Mouse (Mus musculus) embryonic facial prominence, embryonic 15.5 days (tissue): ENCODE results near the gene Sema3g. TPM values are rescaled to one million over a fixed set of nuclear protein-coding genes. Genes with fewer than 3 reads are reported as not detected.

Source experiments
- ATAC-seq: fragments of 200-750 bp; cut with Nextera tagmentation; 2 replicates; pipeline ENCODE4 v1.8.0; 2017; ENCODE audit warnings: low read depth, moderate TSS enrichment; ENCODE audit not compliant: insufficient number of reproducible peaks, low FRiP score, low TSS enrichment
- H3K27ac ChIP-seq: fragments of 300-500 bp; sonication (generic); replicated peaks from 2 replicates; pipeline ENCODE4 v1.5.1; 2015; ENCODE audit warnings: mild to moderate bottlenecking, inconsistent platforms
- H3K27me3 ChIP-seq: fragments of 300-500 bp; sonication (generic); 2 replicates; pipeline ENCODE4 v1.6.1; 2015; ENCODE audit warnings: inconsistent platforms
- H3K36me3 ChIP-seq: fragments of 300-500 bp; sonication (generic); 2 replicates; pipeline ENCODE4 v1.6.1; 2015; ENCODE audit warnings: mild to moderate bottlenecking, inconsistent platforms
- H3K4me1 ChIP-seq: fragments of 300-500 bp; sonication (generic); 2 replicates; pipeline ENCODE4 v1.6.1; 2015; ENCODE audit warnings: inconsistent platforms
- H3K4me2 ChIP-seq: fragments of 300-500 bp; sonication (generic); replicated peaks from 2 replicates; pipeline ENCODE4 v1.6.1; 2015; ENCODE audit warnings: mild to moderate bottlenecking, inconsistent platforms
- H3K4me3 ChIP-seq: fragments of 300-500 bp; sonication (generic); replicated peaks from 2 replicates; pipeline ENCODE4 v1.5.1; 2015; ENCODE audit warnings: mild to moderate bottlenecking, inconsistent platforms
- H3K9ac ChIP-seq: fragments of 300-500 bp; sonication (generic); 2 replicates; pipeline ENCODE4 v1.6.1; 2015; ENCODE audit warnings: inconsistent platforms
- H3K9me3 ChIP-seq: fragments of 300-500 bp; sonication (generic); replicated peaks from 2 replicates; pipeline ENCODE4 v1.6.1; 2016; ENCODE audit warnings: inconsistent platforms
- WGBS: fragments of 180-500 bp; shearing (Covaris S2); methylation state at CpG from one replicate; pipeline ENCODE4 v1.1.7; 2015; 5-methylcytosine and 5-hydroxymethylcytosine counted together
- polyA plus RNA-seq: library from polyadenylated mRNA; unstranded; fragments of >200 nt; fragmentation: Nextera tagmentation; extraction: Ambion mirVana; gene quantifications from 2 replicates; pipeline ENCODE4 v1.2.1, GENCODE M21; 2015

The Sema3g gene
- polyA plus RNA-seq, 1 experiment from 2014 or later: 1.3 TPM

DNA sequence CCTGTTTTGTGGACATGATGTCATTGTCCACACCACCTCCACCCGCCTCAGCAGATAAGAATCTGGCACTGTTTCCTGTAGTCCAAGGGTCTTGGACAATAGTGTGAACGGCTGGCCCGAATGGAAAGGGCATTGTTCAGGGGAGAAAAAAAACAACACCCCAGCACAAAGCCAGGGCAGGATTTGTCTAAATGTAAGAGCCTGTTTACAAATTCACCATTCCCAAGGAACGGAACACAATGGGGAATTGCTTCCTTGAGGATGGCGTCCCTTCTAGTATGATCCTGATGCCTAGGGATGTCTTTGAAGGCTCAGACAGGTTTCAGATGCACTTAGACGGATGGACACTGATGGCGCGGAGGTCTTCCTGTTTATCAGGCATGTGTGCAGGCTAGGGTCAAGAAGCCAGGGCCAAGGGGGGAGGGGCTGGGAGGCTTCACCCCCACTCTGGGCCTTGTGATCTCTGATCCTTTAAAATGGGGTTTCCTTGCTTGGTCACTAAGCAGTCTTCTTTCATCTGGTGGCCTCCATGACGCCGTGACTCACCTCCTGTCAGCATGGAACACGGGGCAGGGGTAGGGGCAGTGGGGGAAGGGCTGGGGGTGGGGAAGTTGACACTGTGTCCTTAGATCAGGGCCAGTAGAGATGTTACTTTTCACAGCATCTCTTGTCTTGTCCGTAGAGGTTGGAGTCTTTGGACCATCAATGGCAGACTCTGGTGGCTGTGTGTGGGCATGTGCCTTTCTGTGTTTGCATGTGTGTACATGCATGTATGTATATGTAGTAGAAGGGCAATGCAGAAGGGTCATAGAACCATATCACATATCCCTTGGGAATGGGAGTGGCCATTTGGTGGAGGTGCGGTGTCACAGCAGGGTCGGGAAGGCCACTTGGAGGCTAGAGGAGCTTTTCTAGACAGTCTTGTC is 15.7 kb downstream of the Sema3g start:
- no peak overlapping the region for H3K27ac ChIP-seq
- no peak overlapping the region for H3K9ac ChIP-seq
- H3K4me1 ChIP-seq: peaks cover 35% of the 10 kb centered on the region
- H3K36me3 ChIP-seq: peaks cover 4% of the 10 kb centered on the region; the same call in 1 of the 2 replicates
- H3K27me3 ChIP-seq: no peaks in the 10 kb centered on the region
- H3K4me3 ChIP-seq: no peak overlapping the region
- ATAC-seq: no peak
- WGBS: 83% methylated on average over 14 of the region's 14 CpGs
- no peak overlapping the region for H3K4me2 ChIP-seq
- H3K9me3 ChIP-seq: no peaks in the 10 kb centered on the region

DNA sequence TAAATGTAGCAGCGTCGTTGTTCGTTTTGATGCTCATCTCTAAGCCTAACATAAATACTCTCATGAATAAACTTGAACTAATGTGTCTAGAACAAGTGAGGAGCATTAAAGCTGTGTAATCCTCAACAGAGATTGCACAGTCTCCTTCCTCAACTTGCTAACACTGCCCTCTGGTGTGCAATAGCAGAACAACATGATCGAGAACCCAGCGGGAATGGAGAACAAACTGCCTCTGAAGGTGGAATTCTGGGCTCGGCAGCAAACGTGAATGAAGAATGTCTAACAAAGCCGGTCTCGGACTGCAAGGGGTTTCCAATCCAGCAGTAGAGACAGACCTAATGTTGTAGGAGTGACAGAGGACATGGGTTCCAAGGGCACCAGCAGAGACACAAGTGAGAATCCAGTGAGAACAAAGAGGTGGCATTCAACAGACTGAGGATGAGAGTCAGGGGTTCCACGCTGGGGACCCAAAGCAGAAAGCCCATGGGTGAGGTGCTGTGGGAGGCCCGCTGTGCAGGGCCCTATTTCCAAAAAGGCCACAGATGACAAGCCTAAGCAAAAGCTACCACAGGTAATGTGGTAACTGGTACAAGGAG is 16.4 kb downstream of the Sema3g start:
- peaks cover 4% of the 10 kb centered on the region; the same call in 1 of the 2 replicates for H3K36me3 ChIP-seq
- no peak overlapping the region for H3K9ac ChIP-seq
- no peak overlapping the region for H3K4me3 ChIP-seq
- no peaks in the 10 kb centered on the region for H3K9me3 ChIP-seq
- H3K4me1 ChIP-seq: peaks cover 28% of the 10 kb centered on the region
- no peak for ATAC-seq
- H3K27ac ChIP-seq: no peak overlapping the region
- WGBS: 19% methylated on average over 11 of the region's 11 CpGs
- no peak overlapping the region for H3K4me2 ChIP-seq
- no peaks in the 10 kb centered on the region for H3K27me3 ChIP-seq

DNA sequence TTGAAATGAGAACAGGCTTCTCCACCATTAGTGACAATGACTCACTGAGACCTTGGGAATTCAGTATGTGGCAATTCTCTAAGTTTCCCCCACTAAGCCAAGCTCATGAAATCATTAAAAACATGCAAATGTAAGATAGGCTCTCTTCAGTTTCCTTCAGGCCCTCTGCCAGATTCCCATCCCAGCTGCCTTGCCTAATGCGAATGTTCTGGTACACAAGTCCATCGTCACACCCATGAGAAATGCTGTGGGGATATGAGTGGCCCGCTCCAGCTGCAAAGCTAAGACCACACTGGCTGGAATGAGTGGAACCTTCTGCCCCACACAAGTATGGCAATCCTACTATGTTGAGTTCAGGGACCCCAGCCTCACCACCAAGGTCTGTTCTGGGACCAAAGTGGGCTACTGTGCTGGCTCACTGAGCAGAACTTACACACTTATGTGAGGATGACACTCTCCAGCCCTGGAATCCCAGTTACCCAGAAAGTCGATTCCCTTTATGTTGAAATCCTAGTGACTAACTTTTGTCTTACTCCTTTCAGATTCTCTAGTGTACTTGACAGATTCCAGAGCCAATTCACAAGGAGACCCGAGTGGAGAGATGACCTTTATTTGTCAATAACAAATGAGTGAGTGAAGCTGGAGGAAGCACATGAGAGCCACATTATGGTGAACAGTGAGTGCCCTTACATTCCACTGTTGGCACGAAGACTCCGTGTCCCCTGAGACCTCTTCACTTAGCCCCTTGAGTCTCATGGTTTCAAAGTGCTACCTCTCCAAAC is 19.6 kb downstream of the Sema3g start:
- no peaks in the 10 kb centered on the region for H3K27me3 ChIP-seq
- H3K36me3 ChIP-seq: peaks cover 4% of the 10 kb centered on the region; the same call in 1 of the 2 replicates
- H3K4me2 ChIP-seq: no peak overlapping the region
- peaks cover 17% of the 10 kb centered on the region for H3K4me1 ChIP-seq
- 59% methylated on average over 7 of the region's 7 CpGs for WGBS
- ATAC-seq: no peak
- H3K27ac ChIP-seq: peak overlapping the region; percentile 61
- no peak overlapping the region for H3K4me3 ChIP-seq
- H3K9ac ChIP-seq: no peak overlapping the region
- H3K9me3 ChIP-seq: no peaks in the 10 kb centered on the region

DNA sequence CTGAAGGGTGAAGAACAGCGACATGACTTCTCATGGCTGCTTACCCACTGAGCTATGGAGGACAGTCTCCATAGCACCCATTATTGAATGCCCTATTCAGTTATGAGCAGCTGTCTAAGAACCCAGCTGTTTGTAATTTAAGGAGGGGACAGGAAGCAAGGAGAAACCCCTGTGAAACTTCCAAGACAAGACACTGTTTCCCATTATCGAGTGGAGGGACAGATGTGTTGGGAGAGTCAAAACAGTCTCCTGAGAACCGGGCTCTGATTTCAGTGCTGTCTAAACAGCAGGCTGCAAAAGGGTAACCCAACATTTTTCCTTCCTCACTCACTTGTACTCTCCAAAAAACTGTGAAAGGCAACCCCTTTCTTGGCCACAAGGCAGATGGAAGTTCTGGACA is 22.9 kb downstream of the Sema3g start:
- no peak; the same call in 1 of the 2 replicates for ATAC-seq
- 40% methylated on average over 3 of the region's 3 CpGs for WGBS
- H3K27ac ChIP-seq: peak overlapping the region; percentile 31; the same call in 1 of the 2 replicates

DNA sequence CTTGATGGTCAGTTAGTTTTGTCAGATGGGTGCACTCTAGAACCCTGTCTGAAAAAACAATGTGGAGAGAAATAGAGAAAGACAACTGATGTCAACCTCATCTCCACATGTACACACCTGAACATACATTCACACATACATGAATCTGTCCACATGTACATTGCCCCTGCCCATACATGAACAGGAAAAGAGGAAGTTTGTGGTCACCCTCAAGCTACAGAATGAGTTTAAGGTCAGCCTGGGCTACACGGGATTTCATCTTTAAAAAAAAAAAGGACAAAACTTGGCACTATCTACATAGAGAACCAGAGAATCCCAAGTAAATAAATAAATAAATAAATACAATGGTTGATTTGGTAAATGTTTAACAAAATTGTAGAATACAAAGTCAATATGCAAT is 27.1 kb downstream of the Sema3g start:
- 76% methylated on average over 1 of the region's 1 CpGs for WGBS

More for the DNA sequence above, 22.9 kb downstream of the Sema3g start:
- Histone ChIP-seq H3K27me3 (no peaks in the 10 kb centered on the region), H3K4me2 (no peak overlapping the region), H3K36me3 (peaks cover 4% of the 10 kb centered on the region; the same call in 1 of the 2 replicates), H3K9ac (no peak overlapping the region), H3K4me3 (no peak overlapping the region), H3K9me3 (no peaks in the 10 kb centered on the region), H3K4me1 (peaks cover 13% of the 10 kb centered on the region)

DNA sequence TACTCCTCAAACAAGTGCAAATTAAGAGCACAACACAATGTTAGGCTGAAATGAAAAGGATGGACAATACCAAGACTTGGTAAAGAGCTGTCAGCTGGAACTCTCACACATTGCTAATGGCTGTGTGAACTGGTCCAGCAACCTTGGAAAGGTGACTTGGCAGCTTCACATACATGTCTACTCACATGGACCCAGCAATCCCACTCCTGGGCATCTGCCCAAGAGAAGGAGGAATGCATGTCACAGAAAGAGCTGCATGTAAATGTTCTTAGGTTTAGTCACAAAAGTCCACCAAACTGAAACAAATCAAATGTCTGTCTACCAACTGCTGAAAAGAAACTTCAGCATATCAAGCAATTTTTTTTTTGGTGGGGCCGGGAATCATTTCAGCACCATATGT is 28.3 kb downstream of the Sema3g start:
- 73% methylated on average over 1 of the region's 1 CpGs for WGBS
- no peaks in the 10 kb centered on the region for H3K9me3 ChIP-seq
- no peak for ATAC-seq

More for the DNA sequence above, 27.1 kb downstream of the Sema3g start:
- no peaks in the 10 kb centered on the region for H3K27me3 ChIP-seq
- no peaks in the 10 kb centered on the region for H3K36me3 ChIP-seq
- H3K27ac ChIP-seq: no peak overlapping the region
- no peak overlapping the region for H3K4me2 ChIP-seq
- no peak overlapping the region for H3K9ac ChIP-seq
- no peak overlapping the region for H3K4me3 ChIP-seq
- no peak for ATAC-seq
- peaks cover 6% of the 10 kb centered on the region for H3K4me1 ChIP-seq
- no peaks in the 10 kb centered on the region for H3K9me3 ChIP-seq

DNA sequence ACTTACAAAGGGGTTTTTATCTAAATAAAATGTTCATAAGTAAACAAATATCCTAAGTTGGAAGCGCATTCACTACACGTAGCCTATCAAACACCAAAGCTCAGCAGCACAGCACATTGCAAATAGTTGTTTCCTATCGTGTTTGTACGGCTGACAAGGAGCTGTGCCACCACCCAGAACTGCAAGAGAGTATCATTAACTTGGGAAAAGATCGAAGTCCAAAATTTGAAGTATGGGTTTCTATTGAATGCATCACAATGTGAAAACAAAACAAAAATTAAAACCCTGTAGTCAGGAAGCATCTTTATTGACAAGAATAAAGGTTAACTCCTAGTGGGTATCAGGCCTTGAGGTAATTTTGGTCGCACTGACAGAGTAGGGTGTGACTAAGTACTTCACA is 30.7 kb downstream of the Sema3g start:
- H3K27ac ChIP-seq: no peak overlapping the region
- no peaks in the 10 kb centered on the region for H3K27me3 ChIP-seq
- peaks cover 16% of the 10 kb centered on the region for H3K4me1 ChIP-seq
- H3K9ac ChIP-seq: no peak overlapping the region
- no peak for ATAC-seq
- no peaks in the 10 kb centered on the region for H3K9me3 ChIP-seq
- 90% methylated on average over 6 of the region's 6 CpGs for WGBS
- H3K4me3 ChIP-seq: no peak overlapping the region
- no peak overlapping the region for H3K4me2 ChIP-seq
- H3K36me3 ChIP-seq: peaks cover 8% of the 10 kb centered on the region; the same call in 1 of the 2 replicates

More for the DNA sequence above, 28.3 kb downstream of the Sema3g start:
- Histone ChIP-seq H3K4me3 (no peak overlapping the region), H3K27ac (no peak overlapping the region), H3K4me2 (no peak overlapping the region), H3K36me3 (no peaks in the 10 kb centered on the region), H3K27me3 (no peaks in the 10 kb centered on the region), H3K9ac (no peak overlapping the region), H3K4me1 (peaks cover 7% of the 10 kb centered on the region)

DNA sequence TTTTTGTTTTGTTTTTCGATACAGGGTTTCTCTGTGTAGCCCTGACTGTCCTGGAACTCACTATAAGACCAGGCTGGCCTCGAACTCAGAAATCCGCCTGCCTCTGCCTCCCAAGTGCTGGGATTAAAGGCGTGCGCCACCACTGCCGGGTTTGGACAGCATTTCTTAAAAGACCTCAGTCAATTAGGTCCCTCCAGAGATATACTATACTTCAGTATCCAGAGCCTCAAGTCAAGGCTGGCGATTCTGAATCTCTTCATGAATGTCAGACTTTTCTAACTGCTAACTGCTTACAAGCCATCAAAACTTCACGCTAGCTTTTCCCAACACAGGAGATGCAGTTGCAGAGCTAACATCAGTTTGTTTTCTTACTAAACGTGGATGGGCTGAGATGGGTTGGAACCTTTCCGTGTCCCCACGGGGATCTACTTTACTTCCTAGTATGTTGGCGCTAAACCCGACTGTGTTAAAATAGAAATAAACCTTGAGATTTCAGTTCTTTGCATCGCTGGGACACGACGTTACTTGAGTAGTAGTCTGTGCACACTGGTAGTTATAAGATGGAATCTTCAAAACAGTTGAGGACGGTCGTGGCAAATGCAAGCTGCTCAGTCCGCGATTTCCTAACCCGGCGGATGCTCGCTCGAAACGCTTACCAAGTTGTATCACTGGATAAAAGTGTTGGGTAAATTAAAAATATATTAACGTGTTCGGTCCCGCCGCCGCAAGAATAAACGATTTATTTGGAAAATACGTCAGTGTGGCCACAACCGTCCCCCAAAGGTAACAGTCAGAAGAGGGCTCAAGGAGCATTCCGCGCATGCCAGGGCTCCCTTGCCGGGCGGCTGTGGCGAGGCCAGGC is 32.8 kb downstream of the Sema3g start:
- 17% methylated on average over 38 of the region's 38 CpGs for WGBS
- peak overlapping the region; percentile 75 for H3K4me3 ChIP-seq
- H3K4me2 ChIP-seq: peak overlapping the region; percentile 68
- H3K9ac ChIP-seq: peak overlapping the region; percentile 75
- peak; percentile 88 for ATAC-seq
- no peaks in the 10 kb centered on the region for H3K9me3 ChIP-seq
- no peaks in the 10 kb centered on the region for H3K27me3 ChIP-seq
- peaks cover 16% of the 10 kb centered on the region for H3K4me1 ChIP-seq
- peak overlapping the region; percentile 94 for H3K27ac ChIP-seq
- H3K36me3 ChIP-seq: peaks cover 29% of the 10 kb centered on the region

DNA sequence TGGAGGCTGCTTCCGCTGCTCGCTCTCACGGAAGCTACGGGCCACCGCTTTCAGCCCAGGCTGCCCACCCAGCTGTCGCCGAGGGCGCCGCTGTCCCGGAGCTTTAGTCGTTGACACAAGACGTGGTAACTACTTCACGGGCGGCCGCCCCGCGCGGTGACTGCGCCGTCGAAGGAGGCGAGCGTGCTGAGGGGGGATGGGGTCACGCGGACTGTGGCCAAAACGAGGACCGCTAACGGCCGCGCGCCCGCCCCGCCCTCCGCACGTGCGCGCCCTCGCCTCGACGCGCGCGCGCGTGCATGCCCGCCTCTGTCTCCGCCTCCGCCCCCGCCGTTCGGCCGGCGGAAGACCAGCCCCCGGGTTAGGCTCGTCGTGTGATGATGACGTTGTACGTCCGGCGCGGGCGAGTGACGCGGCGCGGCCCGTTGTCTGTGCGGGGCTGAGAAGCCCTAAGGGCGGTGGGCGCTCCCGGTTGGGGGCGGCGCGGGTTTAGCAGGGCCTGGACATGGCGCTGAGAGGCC is 33.5 kb downstream of the Sema3g start, which contains the start of the genes Phf7 and Bap1:
Phf7 (minus strand) TSS at position 234 of the 521 bp plus-strand sequence.
Bap1 (plus strand) TSS at position 367 of the 521 bp plus-strand sequence.
- Histone ChIP-seq H3K27ac (peak within 1 kb of the TSS; percentile 94), H3K4me2 (peak within 1 kb of the TSS; percentile 68), H3K36me3 (peaks cover 35% of the 10 kb centered on the region), H3K4me3 (peak within 1 kb of the TSS; percentile 75), H3K9ac (peak within 1 kb of the TSS; percentile 89), H3K4me1 (peaks cover 16% of the 10 kb centered on the region), H3K27me3 (no peaks in the 10 kb centered on the region), H3K9me3 (no peaks in the 10 kb centered on the region)
- under 1% methylated on average over 75 of the region's 75 CpGs for WGBS
- peak; percentile 93 for ATAC-seq

DNA sequence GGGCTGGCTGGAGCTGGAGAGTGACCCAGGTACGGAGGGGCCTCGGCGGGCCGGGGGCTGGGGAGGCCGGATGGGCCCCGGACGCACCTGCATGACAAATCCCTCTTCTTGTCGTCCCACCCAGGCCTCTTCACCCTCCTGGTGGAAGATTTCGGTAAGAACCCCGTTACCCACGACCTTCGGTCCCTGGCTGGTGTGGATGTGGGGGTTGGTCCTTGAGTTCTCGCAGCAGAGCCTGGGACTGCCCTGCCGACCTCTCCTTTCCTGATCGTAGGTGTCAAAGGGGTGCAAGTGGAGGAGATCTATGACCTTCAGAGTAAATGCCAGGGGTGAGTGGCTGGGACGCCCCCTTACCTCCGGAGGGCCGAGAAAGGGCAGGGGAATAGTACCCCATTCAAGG is 34.0 kb downstream of the Sema3g start:
- Histone ChIP-seq H3K4me2 (peak overlapping the region; percentile 68), H3K9me3 (no peaks in the 10 kb centered on the region), H3K27ac (peak overlapping the region; percentile 94), H3K27me3 (no peaks in the 10 kb centered on the region), H3K9ac (peak overlapping the region; percentile 89), H3K4me1 (peaks cover 16% of the 10 kb centered on the region), H3K36me3 (peaks cover 40% of the 10 kb centered on the region), H3K4me3 (peak overlapping the region; percentile 75)
- WGBS: under 1% methylated on average over 18 of the region's 18 CpGs
- ATAC-seq: no peak
